Mouse (Mus musculus) embryonic facial prominence, embryonic 14.5 days (tissue): ENCODE data around the gene Slco4a1. TPM values are rescaled to one million over a fixed set of nuclear protein-coding genes. Genes with fewer than 3 reads are reported as not detected.

Experiments
- ATAC-seq: fragments of 200-750 bp; cut with Nextera tagmentation; 2 replicates; pipeline ENCODE4 v1.8.0; 2017; ENCODE audit warnings: low read depth, moderate number of reproducible peaks, moderate TSS enrichment
- DNase-seq: peaks from one replicate; pipeline ENCODE4 v3.0.0-alpha.2; 2015; ENCODE audit warnings: low spot score
- H3K27ac ChIP-seq: fragments of 300-500 bp; sonication (generic); replicated peaks from 2 replicates; pipeline ENCODE4 v1.5.1; 2014; ENCODE audit warnings: low read depth, mild to moderate bottlenecking, low read length, moderate library complexity
- H3K27me3 ChIP-seq: fragments of 300-500 bp; sonication (generic); replicated peaks from 2 replicates; pipeline ENCODE4 v1.6.1; 2014; ENCODE audit warnings: low read length; ENCODE audit not compliant: control insufficient read depth, insufficient read depth
- H3K36me3 ChIP-seq: fragments of 300-500 bp; sonication (generic); 2 replicates; pipeline ENCODE4 v1.6.1; 2014; ENCODE audit warnings: low read length, mixed read lengths; ENCODE audit not compliant: control insufficient read depth, insufficient read depth
- H3K4me1 ChIP-seq: fragments of 300-500 bp; sonication (generic); 2 replicates; pipeline ENCODE4 v1.6.1; 2014; ENCODE audit warnings: antibody characterized with exemption, low read length; ENCODE audit not compliant: control insufficient read depth, insufficient read depth
- H3K4me2 ChIP-seq: fragments of 300-500 bp; sonication (generic); 2 replicates; pipeline ENCODE4 v1.6.1; 2014; ENCODE audit warnings: low read depth, mild to moderate bottlenecking, low read length, moderate library complexity, mixed read lengths
- H3K4me3 ChIP-seq: fragments of 300-500 bp; sonication (generic); 2 replicates; pipeline ENCODE4 v1.5.1; 2014; ENCODE audit warnings: low read depth, mild to moderate bottlenecking, low read length
- H3K9ac ChIP-seq: fragments of 300-500 bp; sonication (generic); 2 replicates; pipeline ENCODE4 v1.6.1; 2014; ENCODE audit warnings: low read depth, mild to moderate bottlenecking, low read length, moderate library complexity, mixed read lengths
- H3K9me3 ChIP-seq: fragments of 300-500 bp; sonication (generic); 2 replicates; pipeline ENCODE4 v1.6.1; 2016; ENCODE audit warnings: low read length; ENCODE audit not compliant: control insufficient read depth
- WGBS: fragments of 180-500 bp; shearing (Covaris S2); extraction: QIAGEN DNeasy Blood & Tissue Kit; methylation state at CpG from one replicate; pipeline ENCODE4 v1.1.7; 2014; 5-methylcytosine and 5-hydroxymethylcytosine counted together
- polyA plus RNA-seq: library from polyadenylated mRNA; unstranded; fragments of >200 nt; fragmentation: Nextera tagmentation; extraction: Ambion mirVana; gene quantifications from 2 replicates; pipeline ENCODE4 v1.2.1, GENCODE M21; 2014

Gene Slco4a1
- polyA plus RNA-seq, 1 experiment from 2014 or later = 1.9 TPM

GRCm38 (mm10) chr2:180522825-180523224 is 66.8 kb downstream of the Slco4a1 start:
- ATAC-seq (no peak), DNase-seq (no peak)
- Histone ChIP-seq H3K27ac (no peak overlapping the region), H3K4me1 (no peaks in the 10 kb centered on the region), H3K36me3 (no peaks in the 10 kb centered on the region), H3K4me2 (no peak overlapping the region), H3K4me3 (no peak overlapping the region), H3K27me3 (peaks cover 18% of the 10 kb centered on the region; the same call in 1 of the 2 replicates), H3K9me3 (no peaks in the 10 kb centered on the region), H3K9ac (no peak overlapping the region)
- WGBS = 56% methylated on average over 2 of the region's 4 CpGs

Other genes with a start within 250 kb of the Slco4a1 start
- 25.2 and 28.2 TPM in 2 replicates for gene Lama5, start 230.4 kb upstream of the Slco4a1 start, polyA plus RNA-seq
- 689 and 787 TPM in 2 replicates for gene Rps21, start 198.9 kb upstream of the Slco4a1 start, polyA plus RNA-seq
- 16.5 and 17.4 TPM in 2 replicates for gene Cables2, start 182.7 kb upstream of the Slco4a1 start, polyA plus RNA-seq
- gene Rbbp8nl, start 166.4 kb upstream of the Slco4a1 start, polyA plus RNA-seq = 0.81 and 0.84 TPM in 2 replicates
- gene Gata5, start 121.5 kb upstream of the Slco4a1 start, polyA plus RNA-seq = not detected in 2 replicates
- gene Ntsr1, start 43.7 kb downstream of the Slco4a1 start, polyA plus RNA-seq = 0.70 and 1.00 TPM in 2 replicates
- 23.4 and 29.3 TPM in 2 replicates for gene Mrgbp, start 125.1 kb downstream of the Slco4a1 start, polyA plus RNA-seq
- 66.3 and 78.2 TPM in 2 replicates for gene Ogfr, start 133.0 kb downstream of the Slco4a1 start, polyA plus RNA-seq
- gene Col9a3, start 141.5 kb downstream of the Slco4a1 start, polyA plus RNA-seq = 164 and 277 TPM in 2 replicates
- gene Tcfl5, start 186.5 kb downstream of the Slco4a1 start, polyA plus RNA-seq = 0.34 and 0.88 TPM in 2 replicates